Mouse (Mus musculus): Measurements from ENCODE around the gene Ltb.

Ltb gene

DNA sequence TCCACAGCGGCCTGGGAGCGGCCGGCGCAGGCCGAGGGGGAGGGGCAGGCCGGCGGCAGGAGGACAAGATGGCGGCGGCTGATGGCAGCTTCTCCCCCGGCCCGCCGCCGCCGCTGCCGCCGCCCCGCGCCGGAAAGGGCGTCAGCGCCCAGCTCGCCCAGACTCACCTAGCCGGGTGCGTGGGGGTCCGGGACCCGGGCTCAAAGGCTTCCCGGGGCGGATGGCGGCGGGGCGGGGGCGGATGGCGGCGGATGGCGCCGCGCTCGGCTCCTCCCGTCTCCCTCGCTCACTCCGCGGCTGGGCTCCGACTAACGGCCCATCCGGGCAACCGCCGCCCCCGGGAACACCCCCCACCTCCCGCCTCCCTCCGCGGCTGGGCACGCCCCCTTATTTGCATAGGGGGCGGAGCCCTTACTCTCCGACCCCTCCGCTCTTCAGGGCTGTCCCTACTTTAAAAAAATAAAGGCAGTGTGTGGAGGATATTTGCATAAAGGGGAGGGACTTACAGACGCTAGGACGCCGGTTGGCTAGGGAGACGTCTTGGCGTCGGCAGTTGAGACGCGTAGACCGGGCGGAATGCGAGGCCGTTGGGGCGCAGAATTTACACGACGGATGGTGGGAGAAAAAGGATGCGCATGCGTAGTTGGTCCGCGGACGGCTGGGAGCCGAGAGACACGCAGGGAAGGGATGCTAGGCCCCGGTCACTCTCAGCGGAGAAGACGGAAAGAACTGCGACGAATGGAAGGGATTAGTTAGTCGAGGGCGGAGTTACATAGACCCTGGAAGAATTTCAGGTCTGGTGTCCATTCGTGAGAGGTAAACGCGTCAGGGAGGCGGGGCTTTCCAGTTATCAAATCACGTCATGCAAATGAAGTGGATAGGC, 29.4 kb upstream of the Ltb start, which contains the start of gene Prrc2a:
Gene Prrc2a, minus strand, starts transcription at position 330 of the 883 bp plus-strand sequence.
- DNase-seq (ENCODE audit: extremely low spot score) = peak; percentile 98

DNA sequence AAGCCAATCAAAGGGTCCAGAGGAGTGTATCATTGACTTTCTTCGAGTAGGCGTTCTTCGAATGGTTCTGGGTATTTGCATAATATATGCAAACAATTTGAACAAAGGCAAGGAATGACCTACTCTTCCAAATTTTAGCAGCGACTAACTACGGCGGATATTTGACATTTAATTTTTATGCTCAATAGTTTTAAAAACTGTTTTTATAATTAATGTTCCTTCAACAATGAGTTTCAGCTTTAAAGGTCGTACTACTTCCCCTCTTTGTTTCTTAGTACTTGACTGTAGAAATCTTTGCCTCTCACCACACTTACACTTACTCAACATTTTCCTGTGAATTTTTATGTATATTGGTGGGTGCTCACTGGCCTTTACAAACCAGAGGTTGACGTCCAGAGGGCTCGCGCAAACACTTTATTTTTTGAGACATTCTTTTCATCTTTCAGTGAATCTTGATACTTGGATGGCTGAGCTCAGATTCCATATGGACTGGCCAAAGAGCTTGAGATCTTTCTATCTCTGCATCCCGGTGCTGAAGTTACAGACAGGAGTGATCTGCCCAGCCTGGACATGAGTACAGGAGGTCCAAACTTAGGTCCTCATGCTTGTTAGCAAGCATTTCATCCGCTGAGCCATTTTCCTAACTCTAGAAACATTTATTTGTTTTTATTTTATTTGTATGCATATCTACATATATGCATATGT, 28.6 kb upstream of the Ltb start:
- peak; percentile 38 for DNase-seq (ENCODE audit: extremely low spot score)

DNA sequence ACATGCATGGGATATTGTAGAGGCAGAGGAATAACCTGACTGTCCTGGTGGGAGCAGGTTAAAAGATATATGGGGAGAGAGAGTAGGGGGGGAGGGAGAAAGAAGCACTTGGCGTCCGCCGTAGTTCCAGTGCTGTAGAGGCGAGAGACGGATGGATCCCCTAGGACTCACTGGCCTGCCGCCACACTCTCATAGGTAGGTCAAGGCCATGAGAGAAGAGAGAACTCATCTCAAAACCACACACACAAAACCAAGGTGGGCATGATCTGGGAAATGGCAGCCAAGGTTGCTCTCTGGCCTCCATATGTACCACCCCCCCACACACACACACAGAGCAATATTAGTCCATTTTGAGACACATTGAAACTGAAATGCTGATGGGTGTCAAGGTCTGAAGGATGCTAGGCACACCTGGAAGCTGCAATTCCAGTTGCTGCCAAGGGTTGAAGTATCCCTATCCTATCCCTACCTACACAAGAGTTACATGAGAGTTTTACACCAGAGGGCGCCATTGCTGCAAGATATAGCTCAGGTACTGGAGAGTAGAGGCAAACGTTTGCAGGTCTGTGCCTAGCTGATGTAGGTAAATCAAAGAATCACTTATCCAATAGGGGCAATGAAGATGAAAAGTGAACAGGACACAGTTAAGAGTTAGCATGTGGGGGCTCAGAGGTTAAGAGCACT, 27.7 kb upstream of the Ltb start:
- DNase-seq (ENCODE audit: extremely low spot score) = peak; percentile 48

DNA sequence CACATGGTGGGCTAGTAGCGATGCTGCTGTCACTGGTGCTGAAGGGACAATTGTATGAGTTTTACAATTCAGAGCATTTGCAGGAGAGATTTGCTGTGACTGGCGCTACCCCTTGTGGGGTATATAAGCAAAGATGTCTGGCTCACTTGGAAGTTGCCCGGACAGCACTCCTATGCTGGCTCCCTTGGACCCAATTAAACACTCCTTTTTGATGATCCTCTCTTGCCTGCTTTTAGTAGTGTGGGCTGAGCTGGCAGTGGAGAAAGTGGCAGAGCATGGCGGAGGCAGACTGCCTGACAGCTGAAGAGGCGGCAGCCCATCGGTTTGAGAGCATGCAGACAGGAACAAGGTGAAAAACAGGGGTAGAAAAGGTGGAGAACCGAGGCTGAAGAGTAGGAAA, 26.4 kb upstream of the Ltb start:
- no peak for DNase-seq (ENCODE audit: extremely low spot score)

DNA sequence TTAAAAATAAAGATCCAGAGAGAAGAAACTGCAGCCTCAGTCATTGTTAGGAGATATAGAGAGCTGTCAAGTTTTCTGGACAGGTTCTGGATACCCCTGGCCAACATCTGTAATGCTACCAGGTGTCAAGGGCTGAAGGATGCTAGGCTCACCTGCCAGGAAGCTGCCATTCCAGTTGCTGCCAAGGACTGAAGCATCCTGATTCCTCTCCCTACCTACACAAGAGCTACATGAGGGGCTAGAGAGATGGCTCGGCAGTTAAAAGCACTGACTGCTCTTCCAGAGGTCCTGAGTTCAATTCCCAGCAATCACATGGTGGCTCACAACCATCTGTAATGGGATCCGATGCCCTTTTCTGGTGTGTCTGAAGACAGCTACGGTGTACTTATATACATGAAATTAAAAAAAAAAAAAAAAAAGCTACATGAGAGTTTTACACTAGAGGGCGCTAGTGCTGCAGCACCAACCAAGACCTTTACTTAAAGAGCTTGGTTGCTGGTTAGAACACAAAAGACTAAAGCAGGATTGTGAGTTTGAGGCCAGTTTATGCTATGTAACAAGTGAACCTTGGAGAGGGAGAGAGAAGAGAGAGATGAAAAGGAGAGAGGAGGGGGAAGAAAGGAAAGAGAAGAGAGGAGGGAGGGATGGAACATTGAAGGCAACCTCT, 25.6 kb upstream of the Ltb start:
- peak; percentile 30 for DNase-seq (ENCODE audit: extremely low spot score)

DNA sequence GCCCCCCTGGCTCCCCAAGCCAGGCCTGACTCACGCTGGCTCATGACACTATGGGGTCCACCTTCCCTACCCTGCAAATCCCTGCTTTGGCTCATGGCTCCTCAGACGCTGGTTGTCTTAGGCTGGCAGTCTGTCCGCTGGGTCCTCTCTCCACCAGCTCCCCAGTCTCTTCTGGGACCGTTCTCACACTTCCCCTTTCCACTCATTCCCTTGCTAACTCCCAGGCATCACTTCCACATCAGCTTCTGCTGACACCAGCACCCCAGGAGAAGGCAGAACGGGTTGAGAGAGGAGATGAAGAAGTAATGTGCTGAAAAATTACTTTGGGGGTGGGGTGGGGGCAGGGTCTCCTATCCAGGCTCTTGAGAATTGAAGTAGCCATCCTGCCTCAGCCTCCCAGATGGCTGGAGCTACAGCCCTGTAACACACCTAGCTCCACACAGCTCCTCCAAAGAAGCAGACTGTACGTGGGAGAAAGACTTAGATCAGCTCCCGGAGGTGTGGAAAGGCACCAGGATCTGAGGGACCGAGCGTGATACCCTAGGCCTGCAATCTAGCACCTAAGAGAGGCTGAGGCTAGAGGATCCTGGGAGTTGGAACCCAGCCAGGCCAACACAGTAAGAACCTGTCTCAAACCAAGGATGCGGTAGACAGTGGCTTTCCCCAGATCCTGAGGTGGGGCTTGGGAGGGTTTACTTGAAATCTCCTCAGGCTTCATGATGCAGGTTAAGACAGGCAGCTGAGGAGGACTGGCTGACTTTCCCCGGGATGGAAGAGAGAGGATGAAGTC, 21.6 kb upstream of the Ltb start:
- DNase-seq (ENCODE audit: extremely low spot score) = no peak

DNA sequence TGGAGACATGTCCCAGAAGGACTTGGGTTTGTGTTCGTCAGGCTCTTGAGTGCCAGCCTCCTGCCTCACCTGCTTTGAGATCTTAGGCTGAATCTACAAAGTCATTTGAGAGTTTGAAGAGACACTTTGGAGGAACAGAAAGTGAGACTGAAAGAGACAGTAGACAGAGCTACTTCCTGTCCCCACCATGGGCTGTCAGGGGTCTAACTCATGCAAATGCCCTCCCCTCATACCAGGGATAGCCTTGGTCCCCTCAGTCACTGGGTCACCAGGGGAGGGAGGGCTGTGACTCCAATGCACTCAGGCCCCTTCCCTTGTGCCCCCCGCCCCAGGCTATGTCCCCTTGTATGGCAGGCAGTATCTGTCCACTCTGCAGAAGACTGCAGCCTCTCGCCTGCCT, 20.9 kb upstream of the Ltb start:
- no peak for DNase-seq (ENCODE audit: extremely low spot score)

DNA sequence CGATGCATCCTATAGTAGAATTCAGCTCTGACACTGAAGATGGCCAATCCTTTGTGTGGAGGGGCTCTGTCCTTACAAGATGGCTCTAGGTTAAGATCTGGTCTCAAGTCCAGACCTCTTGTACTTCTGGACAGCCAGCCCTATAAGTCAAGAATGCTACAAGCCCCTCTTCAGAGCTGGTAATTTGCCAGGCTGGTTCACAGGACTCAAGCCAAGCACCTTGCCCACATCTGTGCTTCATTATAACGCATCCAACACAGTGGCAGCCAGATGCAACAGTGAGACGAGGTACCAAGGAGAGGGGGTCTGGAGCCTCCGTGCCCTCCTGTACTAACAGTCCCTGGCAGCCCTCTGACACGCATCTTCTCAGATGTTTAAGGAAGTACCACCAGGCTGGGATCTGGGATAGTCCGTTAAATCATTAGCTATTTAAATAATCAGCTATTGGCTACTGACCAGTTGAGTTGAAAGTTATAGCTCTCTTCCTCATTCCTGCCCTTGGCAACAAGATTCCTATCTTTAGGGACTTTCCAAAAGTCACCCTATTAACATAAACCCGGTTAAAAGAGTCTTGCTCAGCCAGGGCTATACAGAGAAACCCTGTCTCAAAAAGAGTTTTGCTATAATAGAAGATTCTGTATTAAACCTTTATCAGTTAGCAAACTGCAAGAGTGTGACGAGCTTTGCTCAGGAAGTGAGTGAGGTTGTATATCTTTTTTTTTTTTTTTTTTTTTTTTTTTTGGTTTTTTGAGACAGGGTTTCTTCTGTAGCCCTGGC, 19.9 kb upstream of the Ltb start:
- no peak for DNase-seq (ENCODE audit: extremely low spot score)

DNA sequence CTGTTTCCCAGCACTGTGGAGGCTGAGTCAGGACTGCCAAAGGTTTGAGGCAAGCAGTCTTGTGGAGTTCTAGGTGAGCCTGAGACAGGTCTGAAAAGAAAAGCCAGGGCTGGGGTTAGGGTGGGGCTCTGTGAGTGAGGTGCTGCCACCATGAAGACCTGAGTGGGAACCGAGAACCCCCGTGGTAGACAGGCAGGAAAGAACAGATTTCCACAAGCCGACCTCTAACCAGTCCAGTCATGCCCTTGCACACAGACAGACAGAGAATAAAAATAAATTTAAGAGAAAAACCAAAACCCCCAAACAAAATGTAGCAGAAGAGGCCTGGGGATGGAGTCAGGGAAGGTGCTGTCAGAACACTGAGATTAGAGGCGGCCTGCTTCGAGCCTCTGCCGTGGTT, 18.9 kb upstream of the Ltb start:
- no peak for DNase-seq (ENCODE audit: extremely low spot score)

DNA sequence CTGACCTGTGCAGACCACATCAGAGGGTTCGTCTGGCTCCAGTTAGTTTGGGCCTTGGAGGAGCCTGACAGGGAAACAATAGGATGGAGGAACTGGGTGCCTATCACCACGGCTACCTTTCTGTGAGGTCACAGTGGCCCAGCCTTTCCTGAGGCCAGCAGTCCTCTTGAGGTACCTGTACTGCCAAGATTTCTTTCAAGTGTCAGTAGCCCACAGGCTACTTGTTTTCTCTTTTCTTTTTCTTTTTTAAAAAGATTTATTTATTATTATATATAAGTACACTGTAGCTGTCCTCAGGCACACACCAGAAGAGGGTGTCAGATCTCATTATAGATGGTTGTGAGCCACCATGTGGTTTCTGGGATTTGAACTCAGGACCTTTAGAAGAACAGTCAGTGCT, 18.3 kb upstream of the Ltb start, which contains the start of gene Aif1:
Gene Aif1, minus strand, starts transcription at position 101 of the 400 bp plus-strand sequence.
- DNase-seq (ENCODE audit: extremely low spot score) = no peak

DNA sequence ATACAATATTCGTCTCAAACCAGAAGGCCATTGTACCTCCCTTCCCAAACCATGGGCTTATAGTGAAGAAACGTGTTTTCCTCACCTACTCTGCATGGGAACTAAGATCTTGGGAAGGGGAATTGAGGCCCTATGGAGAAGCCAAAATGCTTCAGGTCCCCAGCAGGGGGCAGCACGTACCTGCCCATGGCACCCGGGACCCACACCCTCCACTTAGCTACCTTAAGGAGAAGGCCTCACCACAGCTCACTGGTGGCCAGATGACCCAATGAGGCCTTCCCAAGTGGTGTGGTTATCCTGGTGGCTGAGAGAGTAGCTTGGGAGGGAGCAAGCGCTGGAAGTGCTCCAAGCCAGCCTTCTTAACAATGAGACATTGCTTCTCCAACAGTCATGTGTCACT, 15.7 kb upstream of the Ltb start:
- DNase-seq (ENCODE audit: extremely low spot score) = peak; percentile 73

DNA sequence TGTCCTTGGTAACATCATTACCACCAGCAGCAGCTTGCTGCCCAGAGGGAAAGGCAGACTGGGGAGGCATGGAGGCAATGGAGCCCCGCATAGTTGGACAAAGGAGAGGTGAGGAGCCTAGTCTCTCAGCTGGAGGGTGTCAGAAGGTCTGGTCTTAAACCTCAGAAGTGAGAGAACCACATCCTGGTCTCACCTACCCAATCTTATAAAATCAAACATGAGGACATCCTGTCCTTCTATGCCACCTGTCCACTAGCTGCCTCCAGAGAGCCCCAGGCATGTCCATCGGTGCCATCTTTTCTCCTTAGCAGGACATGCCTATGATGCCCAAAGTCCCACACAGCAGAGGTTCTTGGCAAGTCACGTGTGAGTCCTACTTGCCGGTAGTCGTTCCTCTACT, 14.1 kb upstream of the Ltb start:
- DNase-seq (ENCODE audit: extremely low spot score) = no peak

DNA sequence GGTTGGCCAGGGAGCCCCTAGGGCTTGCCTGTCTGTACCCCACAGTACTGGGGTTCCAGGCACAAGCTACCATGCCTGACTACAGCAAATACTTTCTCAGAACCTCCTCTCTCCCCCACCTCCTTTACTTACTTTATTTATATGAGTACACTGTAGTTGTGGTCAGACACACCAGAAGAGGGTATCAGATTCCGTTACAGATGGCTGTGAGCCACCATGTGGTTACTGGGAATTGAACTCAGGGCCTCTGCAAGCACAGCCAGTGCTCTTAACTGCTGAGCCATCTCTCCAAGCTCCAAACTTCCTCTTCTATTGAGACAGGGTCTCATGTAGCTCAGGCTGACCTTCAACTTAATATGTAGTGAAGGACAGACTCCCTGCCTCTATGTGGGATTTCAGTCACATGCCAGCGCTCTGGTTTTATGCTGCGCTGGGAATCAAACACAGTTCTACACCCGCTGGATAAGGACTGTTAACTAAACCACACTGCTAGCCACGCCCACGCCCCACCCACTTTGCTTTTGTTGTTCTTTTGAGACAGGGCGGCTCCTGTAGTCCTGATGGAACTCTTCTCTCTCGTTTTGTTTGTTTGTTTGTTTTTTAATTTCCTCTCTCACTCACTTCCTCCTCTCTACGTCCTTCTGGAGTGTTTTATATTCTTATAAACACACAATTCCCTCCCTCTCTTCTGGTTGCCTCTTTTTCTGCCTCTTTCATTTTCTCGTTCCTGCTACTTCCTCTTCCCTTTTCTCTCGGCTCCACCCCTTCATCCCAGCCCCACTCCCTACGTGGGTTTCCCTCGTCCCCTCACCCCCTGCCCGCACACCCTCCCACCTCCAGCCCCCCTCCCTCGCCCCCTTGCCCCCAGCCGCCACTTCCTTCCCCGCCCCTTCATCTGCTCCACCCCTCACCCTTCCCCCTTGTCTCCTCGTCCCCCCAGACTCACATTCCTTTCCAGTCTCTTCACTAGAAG, 8.3 kb upstream of the Ltb start:
- DNase-seq (ENCODE audit: extremely low spot score) = peak; percentile 76

DNA sequence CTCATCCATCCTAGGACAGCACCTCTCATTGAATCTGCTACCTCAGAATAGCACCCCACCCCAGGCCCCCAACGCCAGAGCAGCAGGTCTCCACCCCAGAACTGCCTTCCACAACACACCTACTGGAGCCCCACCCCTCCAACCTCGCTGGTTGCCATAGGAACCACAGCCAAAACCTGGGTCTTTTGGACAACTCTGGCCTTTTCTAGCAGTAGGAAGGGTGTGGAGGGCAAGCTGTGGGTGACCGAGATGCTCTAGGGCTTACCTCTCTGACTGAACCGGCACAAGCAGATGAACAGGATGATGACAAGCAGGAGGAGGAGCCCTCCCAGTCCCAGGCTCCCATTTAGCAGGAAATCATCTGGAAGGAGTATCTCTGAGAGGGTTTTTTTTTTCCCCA, 7.6 kb upstream of the Ltb start:
- DNase-seq (ENCODE audit: extremely low spot score) = peak; percentile 60

DNA sequence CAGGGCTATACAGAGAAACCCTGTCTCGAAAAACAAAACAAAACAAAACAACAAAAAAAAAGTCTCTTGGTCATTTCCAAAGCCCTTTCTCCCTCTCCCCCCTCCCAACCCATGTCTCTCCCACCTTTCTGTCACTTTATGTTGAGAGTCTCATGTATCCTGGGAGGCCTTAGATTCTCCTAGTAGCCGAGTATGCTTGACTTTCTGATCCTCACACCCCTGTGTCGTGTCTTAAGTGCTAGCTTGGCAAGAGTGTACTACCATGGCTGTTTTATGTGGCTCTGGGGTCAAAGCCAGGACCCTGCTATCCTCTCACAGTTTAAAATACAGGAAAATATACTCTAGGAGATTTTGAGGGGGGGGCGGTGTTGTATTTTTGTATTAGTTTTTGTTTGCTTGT, 6.9 kb upstream of the Ltb start:
- DNase-seq (ENCODE audit: extremely low spot score) = no peak

DNA sequence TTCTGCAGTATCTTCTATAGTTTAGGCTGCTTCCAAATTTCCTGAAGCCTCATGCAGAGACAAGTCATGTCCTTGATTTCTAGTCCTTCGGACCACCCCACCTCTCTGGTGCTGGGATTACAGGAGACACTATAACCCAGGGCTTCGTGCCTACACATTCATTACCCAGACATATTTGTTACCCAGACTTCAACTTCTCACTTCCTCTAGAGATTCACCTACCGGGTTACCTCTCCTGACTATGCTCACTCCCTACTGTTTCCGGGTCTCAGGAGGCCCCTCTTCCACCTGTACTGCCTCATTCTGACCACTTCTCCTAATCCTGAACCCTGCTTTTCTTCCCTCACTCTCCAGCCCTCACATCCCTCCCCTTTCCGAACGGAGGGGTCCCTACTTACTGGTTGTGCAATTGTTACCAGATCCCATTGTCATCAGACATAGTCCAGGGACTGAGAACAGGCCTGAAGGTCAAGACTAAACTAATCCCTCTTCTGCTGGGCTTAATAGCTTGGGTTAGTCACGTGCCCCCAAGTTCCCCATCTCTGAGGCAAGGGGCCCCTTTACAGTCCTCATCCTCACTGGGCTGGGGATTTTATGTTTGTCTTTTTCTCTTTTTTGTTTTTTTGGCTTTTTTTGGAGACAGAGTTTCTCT, 6.2 kb upstream of the Ltb start, which contains the start of gene Lst1:
Gene Lst1, minus strand, starts transcription at position 481 of the 652 bp plus-strand sequence.
- no peak for DNase-seq (ENCODE audit: extremely low spot score)

DNA sequence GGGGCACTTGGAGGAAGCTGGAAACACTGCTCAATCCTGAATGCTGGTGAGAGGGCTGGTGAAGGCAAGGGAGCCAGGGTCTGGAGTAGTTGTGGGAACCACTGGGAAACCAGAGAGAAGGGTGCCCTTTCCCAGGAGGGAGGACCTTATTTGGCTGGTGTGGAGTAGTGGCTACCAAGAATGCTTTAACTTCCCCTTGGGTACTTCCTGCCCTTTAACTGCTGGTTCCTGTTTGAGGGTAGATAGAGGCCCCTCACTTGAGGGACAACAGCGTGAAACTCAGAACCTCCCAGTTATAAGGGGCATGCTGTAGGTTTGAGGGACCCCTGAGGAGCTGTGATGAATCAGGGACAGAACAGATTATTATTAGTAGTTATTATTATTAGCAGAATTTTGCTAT, 5.1 kb upstream of the Ltb start:
- no peak for DNase-seq (ENCODE audit: extremely low spot score)

DNA sequence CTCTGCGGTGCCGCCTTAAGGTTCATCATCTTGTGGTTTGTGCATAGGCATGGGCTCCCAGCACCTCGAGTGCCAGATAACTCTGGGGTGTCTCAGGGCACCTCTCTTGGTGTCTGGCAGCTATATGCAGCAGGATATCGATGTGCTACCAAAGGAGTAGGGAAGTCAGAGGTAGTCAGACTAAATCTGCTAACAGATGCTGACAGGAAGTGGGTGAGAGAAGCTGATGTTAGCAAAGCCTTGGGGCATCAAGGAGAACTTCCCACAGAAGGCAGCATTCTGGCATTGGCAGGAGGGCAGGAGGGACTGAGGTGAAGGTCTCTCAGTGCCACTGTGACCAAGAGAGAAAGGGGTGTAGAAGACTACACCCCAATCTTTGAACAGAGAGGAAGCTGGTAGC, 4.1 kb upstream of the Ltb start:
- DNase-seq (ENCODE audit: extremely low spot score) = no peak

DNA sequence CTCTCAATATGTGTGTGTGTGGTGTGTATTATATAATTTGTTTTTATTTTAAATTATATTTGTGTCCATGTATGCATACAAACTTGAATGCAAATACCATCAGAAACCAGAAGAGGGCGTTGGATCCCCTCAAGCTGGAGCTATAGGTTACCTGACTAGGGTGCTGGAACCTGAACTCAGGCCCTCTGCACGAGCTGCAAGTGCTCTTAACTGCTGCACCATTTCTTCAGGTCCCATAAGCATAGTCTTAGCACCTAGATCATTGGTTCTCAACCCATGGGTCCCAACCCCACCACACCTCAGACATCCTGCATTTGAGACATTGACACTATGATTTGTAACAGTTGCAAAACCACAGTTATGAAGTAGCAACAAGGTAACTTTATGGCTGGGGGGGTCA, 2.5 kb upstream of the Ltb start:
- DNase-seq (ENCODE audit: extremely low spot score) = no peak
